Mouse (Mus musculus) lung, postnatal 14 days (tissue): Measurements from ENCODE around the gene Ssh2.
"Not testable (repeated sequence)": the region's sequence is repeated elsewhere in the genome, so short reads cannot be mapped to it uniquely, and the experiment has no call there.

ENCODE experiments used
- DNase-seq: peaks from one replicate; pipeline ENCODE4 v3.0.0; 2021

Gene Ssh2

GRCm38 (mm10) chr11:77235267-77235666 lies 19.2 kb downstream of the Ssh2 start:
- DNase-seq = no peak

DNA sequence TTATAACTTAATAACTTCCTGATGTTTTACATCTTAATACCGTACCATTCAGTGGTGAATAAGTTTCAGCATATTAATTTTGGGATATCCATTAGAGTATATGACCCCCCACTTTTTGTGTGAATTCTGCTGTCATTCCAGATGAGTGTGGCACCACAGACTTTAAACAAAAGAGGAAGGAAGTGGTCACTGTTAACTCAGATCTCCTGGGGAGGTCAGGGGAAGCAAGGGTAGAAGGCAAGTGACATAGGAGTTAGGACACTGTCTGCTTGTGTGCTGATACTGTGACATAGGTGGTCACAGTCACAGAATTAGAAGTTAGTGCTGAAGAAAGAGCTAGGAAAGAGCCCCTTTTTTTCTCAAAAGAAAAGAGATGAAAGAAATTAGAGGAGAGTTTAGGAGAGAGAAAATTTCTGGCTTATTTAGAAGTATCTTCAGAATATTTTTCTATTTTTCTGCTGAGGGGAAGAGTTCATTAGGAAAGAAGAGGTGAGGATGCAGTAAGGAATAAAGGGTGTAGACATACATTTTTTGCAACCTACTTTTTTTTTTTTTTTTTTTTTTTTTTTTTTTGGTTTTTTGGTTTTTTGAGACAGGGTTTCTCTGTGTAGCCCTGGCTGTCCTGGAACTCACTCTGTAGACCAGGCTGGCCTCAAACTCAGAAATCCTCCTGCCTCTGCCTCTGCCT lies 23.7 kb downstream of the Ssh2 start:
- DNase-seq = no peak

DNA sequence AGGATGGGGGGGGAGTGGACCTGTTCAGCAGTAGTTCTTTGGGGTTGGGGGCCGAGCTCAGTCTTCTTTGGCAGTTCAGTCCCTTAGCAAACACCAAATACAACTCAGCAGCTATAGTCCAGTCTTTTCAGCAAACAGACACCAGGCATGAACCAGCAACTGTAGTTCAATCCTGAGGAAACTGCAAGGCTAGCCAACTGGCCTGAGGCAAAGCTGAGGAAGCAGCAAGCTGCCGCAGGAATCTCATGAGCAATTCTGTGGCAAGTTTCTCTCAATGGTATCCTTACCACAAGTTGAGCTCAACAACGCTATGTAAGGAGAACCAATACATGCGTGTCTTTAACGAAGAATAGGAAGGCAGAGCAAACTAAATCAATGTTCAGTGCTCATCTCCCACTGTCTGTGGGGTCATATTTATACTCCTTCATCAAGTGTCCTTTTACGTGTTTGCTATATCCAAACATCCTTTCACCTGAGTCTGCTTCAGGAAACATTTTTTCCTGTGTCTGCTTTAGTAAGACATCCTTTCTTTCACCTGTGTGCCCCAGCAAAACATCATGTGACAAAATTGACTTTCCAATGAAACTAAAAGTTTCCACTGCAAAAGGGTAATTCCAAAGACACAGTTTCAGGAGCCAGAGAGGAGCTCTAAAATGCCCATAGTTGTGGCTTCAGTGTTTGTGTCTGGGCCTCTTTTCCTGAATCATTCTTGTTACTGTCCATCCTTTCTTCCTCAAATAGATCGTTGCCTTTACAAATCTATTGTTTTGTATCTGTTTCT lies 24.6 kb downstream of the Ssh2 start:
- no peak for DNase-seq

DNA sequence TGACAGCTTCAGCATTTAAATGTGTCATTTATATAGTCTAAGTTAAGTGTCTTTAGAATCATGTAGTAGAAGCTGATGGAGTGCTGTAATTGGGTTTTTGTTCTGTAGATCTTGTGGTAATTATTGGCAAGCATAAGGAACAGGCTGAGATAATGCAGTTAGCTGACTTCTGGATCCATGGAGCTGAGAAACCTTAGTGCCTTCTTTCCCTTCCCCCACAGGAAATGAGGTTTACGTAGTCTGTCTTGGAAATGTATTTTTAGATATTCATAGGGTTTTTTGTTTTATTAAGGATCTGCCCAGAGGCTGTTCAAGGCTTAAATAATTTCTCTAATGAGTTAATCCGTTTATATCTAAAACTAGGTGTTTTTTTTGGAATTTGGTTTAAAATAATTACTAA lies 26.8 kb downstream of the Ssh2 start:
- DNase-seq = no peak

DNA sequence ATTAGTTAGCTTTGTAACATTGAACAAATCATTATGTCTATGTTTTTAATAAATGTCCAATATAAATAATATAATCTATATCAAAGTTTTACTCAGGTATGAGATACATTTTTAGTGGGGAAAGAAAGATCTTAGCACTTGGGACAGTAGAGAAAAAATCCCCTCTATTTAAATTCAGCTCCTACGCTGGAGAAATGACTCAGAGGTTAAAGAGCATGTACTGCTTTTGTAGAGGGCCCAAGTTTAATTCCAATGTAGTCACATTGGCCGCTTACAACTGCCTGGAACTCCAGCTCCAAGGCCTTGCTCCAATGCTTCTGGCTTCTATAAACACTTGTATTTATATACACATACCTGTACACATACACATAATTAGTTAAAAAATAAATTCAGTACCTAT lies 36.7 kb downstream of the Ssh2 start:
- no peak for DNase-seq

DNA sequence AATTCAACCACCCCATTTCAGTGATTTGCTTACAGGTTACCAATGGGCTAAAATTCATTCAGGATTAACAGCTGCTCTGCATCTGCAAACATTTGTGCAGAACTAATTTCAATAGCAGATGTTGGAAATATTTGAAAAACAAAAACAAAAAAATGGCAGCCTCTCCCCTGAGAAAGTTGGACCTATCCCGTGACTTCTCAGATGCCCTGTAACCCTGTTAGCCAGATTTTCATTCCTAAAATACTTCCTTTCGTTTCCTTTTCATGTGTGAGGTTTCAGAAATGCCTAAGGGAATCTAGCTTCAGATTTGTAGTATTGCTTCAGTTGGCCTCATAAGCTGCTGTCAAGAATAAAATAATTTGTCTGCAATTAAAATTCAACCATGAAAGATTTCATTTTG lies 43.4 kb downstream of the Ssh2 start:
- DNase-seq = no peak

GRCm38 (mm10) chr11:77267401-77267800 lies 51.3 kb downstream of the Ssh2 start:
- no peak for DNase-seq

DNA sequence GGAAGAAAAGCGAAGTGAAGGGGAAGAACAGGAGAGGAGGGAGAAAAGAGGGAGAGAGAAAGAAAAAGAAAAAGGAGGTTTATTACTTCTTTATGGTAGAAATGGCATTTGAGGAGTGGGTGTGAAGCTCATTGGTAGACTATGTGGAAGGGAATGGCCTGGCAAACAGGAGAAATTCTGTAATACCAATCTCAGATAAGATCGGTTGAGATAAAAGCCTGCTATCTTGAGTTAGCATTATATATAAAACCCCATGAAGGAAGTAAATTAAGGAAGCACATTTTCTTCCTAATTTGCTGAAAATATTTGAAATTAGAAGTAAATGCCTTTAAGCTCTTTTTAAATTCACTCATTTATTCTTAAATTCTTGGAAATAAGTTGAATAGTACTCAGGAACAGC lies 59.9 kb downstream of the Ssh2 start:
- no peak for DNase-seq

DNA sequence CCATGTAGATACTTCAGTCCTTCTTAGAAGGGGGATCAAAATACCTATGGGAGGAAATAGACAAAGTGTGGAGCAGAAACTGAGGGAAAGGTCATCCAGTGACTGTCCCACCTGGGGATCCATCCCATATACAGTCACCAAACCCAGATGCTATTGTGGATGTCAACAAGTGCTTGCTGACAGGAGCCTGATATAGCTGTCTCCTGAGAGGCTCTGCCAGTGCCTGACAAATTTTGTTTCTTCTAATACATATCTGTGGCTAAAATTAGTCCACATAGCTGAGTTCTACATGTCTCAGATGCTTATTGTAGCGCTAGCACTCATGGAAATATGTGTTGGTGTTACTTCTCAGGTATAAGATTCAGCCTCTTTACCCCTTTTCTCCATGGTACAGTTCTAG lies 62.5 kb downstream of the Ssh2 start:
- not testable (repeated sequence) for DNase-seq

DNA sequence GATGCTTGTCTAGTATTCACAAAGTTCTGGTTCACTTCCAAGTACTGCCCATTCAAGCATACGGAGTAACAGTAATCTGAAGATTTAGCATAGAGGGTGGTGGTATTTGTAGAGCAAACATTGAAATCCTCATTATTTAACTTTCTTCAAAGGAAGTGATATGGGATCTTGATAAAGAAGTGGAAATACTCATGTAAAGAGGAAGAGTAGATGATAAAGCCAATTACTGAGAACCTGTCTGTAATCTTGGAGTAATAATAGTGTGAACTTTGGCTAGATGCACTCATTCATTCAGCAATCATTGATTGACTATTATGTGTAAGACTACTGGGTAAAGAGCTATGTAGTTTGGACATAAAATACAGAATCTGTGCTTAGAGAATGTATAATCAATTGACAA lies 64.1 kb downstream of the Ssh2 start:
- DNase-seq = no peak

- DNase-seq = no peak
These were observed 75.4 kb downstream of the Ssh2 start for GRCm38 (mm10) chr11:77291447-77291846.

DNA sequence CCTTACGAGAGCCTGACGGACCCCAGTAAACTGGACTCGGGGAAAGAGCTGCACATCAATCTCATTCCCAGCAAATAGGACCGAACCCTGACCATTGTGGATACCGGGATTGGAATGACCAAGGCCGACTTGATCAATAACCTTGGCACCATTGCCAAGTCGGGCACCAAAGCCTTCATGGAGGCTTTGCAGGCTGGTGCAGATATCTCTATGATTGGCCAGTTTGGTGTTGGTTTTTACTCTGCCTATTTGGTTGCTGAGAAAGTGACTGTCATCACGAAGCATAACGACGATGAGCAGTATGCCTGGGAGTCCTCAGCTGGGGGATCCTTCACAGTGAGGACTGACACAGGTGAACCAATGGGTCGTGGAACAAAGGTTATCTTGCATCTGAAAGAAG lies 77.6 kb downstream of the Ssh2 start:
- DNase-seq = not testable (repeated sequence)

DNA sequence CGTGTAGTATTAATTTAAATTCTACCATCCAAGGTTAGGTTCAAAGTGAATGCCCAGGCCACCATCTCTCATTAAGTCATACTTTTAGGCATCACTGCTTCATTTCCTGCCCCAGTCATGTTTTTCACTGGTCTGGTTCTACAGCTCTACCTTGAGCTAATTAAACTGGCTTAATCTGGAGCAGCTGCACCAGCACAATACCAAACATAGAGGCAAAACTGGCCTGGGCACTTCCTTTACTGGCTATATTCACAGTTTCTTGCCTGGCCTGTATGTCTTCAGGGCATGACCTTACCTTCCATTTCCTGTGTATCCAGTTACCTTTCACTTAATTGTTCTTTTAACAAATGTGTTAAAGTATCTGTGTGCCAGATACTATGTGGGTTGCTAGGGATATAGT lies 81.2 kb downstream of the Ssh2 start:
- DNase-seq = no peak

DNA sequence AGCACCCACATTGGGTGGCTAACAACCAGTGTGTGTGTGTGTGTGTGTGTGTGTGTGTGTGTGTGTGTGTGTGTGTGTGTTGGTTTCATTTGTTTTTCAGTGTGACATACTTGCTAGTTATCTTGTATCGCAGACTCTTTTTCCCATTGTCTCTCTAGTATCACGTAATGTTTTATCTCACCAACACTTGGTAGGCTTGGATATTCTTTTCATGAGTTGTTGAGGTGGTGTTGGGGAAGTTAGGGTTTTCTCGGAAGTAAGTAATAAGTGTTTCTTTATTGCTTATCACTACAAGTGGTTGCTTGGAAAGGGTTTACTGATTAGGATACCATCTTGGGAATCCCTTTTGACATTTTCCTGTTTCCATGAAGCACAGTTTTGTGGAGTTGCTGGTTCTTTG lies 91.1 kb downstream of the Ssh2 start:
- DNase-seq = no peak

- peak; percentile 58 for DNase-seq
These were observed 92.4 kb downstream of the Ssh2 start for GRCm38 (mm10) chr11:77308533-77308932.

GRCm38 (mm10) chr11:77317721-77318477 lies 101.8 kb downstream of the Ssh2 start:
- DNase-seq = peak; percentile 27

- no peak for DNase-seq
These were observed 102.5 kb downstream of the Ssh2 start for GRCm38 (mm10) chr11:77318478-77319118.

DNA sequence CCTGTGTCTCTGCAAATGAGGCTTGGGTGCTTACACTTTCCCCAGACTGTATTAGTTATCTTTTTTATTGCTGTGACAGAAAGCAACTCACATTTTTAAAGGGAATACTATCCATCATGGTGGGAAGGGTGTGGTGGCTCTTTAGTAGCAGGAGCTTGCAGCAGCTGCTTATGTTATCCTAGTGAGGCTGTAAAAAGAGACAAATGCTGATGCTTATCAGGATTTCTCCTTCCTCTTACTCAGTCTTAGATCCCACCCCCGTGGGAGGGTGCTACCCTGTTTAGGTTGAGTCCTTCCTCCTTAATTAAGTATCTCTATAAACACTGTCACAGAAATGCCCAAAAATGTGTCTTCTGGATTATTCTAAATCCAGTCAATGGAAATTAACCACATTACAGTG lies 105.1 kb downstream of the Ssh2 start:
- DNase-seq = no peak

GRCm38 (mm10) chr11:77330529-77330928 lies 114.4 kb downstream of the Ssh2 start:
- DNase-seq = no peak

DNA sequence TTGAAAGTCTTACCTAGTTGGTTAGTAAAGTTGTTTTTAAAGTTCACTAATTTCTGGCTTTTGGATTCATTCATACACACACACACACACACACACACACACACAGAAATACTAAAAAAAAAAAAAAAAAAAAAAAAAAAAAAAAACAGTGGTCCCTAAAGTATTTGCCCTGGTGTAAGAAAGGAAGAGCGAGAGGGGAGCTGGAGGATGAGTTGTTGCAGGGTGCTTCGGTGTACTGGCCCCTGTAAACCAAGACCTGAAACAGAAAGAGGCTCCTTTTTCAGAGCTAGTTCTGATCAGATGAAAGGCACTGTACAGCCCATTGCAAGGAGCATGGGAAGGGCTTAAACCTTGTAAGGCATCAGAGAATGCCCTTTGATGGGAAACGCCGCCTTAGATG lies 131.2 kb downstream of the Ssh2 start:
- DNase-seq = no peak

DNA sequence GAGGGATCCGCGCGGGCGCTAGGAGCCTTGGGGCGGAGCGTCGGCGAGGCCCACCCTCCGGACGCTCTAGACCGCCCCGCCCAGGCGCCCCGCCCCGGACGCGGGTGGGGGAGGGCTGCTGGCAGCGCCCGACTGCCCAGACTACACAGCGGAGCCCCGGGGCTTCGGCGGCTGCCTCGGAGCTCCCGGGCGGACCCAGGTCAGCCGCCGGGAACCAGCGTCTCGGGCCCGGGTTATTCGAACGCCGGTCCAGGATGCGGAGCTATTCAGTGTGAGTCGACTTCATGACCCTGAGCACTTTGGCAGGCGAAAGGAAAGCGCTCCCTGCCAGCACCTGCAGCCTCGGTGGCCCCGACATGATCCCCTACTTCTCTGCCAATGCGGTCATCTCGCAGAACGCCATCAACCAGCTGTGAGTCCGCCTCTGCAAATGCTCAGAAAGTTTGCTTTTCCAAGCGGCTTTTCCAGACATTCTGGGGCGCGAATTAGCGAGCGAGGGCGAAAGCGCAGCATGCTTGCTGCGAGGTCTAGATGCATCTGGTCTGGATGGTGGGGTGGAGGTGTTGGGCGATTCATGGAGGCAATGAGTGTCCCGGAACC lies 132.2 kb downstream of the Ssh2 start:
- peak; percentile 95 for DNase-seq

- DNase-seq = no peak
These were observed 132.9 kb downstream of the Ssh2 start for GRCm38 (mm10) chr11:77348985-77349384.

DNA sequence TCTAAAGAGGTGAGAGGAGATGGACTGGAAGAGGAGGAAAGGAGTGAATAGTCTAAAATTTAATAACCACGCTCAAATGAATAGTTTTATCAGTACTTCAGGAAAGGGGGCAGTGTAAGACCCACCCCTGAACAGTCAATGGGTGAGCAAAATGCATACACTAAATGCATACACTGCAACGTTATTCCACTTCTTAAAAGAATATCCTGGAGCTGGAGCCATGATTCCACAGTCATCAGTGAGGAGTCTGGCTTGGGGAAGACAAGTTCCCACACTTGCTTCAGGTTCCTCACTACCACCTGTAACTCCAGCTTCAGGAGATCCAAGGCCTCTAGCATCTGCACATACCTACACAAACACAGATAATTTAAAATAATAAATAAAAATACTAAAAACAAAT lies 133.6 kb downstream of the Ssh2 start:
- DNase-seq = no peak
